Mouse (Mus musculus): ENCODE measurements at regions not wholly inside any gene's neighbourhood (a gene's known extent, or its start where the extent isn't known, plus 50 kb on each side); places are given as distances from the start of the nearest gene placed in this dataset.
A peak's percentile ranks its signal among the peaks of the same experiment; 100 is the strongest.

- intact Hi-C loops (cut with DNase I), result loop anchor here (10.0 kb wide), 1 partner anchor 342 kb away; no protein-coding TSS in a partner anchor
- DNase-seq, result peak; percentile 6 to 15
These were observed 53.1 kb upstream of the Trim52 start for GRCm38 (mm10) chr14:106052585-106053551.
